Mouse (Mus musculus) inflammation-experienced regulatory T-cells (primary cell): ENCODE measurements around the gene Ptger3. TPM values are rescaled to one million over a fixed set of nuclear protein-coding genes. Genes with fewer than 3 reads are reported as not detected.

ENCODE experiments used
- polyA plus RNA-seq, 2 experiments: library from polyadenylated mRNA; unstranded; fragments of 100-300 nt; shearing (Covaris generic); gene quantifications; one replicate each; pipeline ENCODE4 v1.2.1; 2017

The Ptger3 gene
- 1 to 10 TPM; 1.2 to 1.4 TPM for polyA plus RNA-seq

DNA sequence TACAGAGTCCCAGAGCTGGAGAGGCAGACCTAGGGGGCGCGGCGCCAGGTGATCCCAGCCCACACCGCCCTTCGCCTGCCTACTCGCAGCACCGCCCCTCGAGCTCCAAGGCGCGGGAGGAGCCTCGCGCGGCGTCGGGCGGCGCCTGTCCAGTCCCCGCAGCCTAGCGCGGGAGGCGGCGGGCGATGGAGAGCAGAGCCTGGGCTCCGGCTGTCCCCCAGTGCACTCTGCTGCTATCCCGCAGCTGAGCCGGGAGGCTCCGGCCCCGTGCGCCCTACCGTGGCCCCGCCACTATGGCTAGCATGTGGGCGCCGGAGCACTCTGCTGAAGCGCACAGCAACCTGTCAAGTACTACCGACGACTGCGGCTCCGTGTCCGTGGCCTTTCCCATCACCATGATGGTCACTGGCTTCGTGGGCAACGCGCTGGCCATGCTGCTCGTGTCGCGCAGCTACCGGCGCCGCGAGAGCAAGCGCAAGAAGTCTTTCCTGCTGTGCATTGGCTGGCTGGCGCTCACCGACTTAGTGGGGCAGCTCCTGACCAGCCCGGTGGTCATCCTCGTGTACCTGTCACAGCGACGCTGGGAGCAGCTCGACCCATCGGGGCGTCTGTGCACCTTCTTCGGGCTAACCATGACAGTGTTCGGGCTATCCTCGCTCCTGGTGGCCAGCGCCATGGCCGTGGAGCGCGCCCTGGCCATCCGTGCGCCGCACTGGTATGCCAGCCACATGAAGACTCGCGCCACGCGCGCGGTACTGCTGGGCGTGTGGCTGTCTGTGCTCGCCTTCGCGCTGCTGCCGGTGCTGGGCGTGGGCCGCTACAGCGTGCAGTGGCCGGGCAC lies at the start of gene Ptger3:
Ptger3 (plus strand) TSS at position 168 of the 841 bp plus-strand sequence.

DNA sequence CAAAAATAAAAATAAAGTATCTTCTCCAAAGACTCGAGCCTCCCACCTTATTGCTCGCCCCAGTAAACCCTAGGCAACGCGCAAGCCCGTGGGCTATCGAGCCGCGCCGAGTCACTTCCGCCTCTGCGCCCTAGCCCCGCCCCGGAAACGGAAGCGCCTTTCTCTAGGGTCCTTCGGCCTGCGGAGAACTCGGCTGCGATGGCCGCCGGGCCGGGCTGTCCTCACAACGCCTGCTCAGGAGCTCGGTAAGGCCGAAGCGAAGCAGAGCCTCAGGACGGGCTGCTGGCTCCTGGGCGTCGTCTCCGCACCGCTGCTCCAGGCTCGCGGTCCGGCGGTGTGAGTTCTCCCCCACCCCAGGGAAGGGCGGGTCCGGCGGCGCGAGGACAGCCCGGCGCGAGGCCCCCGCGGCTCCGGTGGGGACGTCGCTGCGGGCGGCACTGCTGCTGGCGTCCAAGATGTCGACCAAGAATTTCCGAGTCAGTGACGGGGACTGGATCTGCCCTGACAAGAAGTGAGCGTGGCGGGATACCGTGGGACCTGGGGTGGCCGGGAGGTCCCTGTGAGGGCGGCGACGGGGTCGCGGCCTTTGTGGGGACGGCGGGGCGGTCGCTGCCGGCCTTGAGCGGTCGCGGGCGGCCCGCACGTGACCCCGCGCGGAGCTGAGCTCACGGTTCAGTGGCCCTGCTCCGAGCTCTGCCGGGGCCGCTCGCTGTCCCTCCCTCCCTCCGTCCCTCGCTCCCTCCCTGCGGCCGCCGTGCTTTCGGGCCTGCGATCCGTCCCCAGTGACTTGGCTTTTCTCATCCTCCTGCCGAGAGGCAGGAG lies 32.5 kb upstream of the Ptger3 start, which contains the start of gene Zranb2:
Zranb2 (plus strand) TSS at position 197 of the 822 bp plus-strand sequence.

Other genes with a start within 250 kb of the Ptger3 start
- gene Zranb2, start 32.7 kb upstream of the Ptger3 start, polyA plus RNA-seq: 10 to 100 TPM; 50.9 to 74.5 TPM